Mouse (Mus musculus) E14TG2a.4 (cell line): ENCODE measurements around the gene Minos1.

Experiments used
- CTCF ChIP-seq: conservative IDR thresholded peaks from 2 replicates; pipeline ENCODE4 v1.5.1; 2014; ENCODE audit warnings: low read length
- POU5F1 ChIP-seq: IDR thresholded peaks from 2 replicates; pipeline ENCODE4 v1.6.1; 2014; ENCODE audit warnings: low read length, borderline replicate concordance

DNA sequence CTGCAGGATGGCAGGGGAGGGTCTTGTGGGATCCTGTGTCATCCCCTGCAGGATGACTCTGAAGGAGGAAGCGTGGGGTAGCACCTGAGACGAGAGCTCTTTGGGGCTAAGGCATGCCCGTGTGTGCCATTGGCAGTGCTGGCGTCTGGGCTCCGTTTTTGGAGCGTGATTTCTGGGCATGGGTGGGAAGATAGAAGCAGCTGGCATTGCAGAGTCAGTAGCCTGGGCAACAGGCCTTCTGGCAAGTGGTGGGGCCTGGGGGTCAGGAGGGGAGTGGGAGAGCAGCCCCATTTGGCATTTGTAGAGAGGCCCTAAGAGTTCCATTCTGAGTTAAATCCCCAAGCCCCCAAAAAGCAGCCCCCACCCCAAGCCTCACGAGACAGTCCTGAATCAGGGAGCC, 78.1 kb downstream of the Minos1 start:
- TF ChIP-seq CTCF (no peak), POU5F1 (no peak)
